Mouse (Mus musculus) olfactory bulb, adult 2 months (tissue): ENCODE measurements around the gene Appl1.

Experiments
- CTCF ChIP-seq: fragments of 200-500 bp; IDR thresholded peaks from 2 replicates; pipeline ENCODE4 v1.5.1; 2012; ENCODE audit warnings: low read depth, mild to moderate bottlenecking, low read length, moderate library complexity; ENCODE audit not compliant: insufficient read depth
- POLR2A ChIP-seq: fragments of 200-500 bp; IDR thresholded peaks from 2 replicates; pipeline ENCODE4 v1.6.1; 2012; ENCODE audit warnings: mild to moderate bottlenecking, low read depth, low read length, moderate library complexity; ENCODE audit not compliant: insufficient read depth

DNA sequence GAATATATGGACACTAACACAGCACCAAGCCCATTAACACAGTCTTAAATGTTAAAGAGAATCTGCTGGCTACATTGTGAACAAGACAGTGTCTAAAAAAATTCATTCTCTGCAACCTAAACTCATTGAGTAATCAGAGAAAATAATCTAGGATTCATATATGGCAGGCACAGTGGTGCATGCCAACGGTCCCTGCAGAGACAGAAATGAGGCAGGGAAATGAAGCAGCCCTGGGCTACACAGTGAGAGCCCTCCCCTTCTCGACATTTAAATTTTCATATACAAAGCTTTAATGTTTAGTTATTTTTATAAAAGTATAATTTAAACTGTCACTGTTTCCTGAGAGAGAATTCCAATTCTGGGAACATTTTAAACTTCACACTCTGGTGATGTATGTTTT is 71.5 kb downstream of the Appl1 start:
- TF ChIP-seq POLR2A (no peak), CTCF (no peak)
